Mouse (Mus musculus): ENCODE data around the gene Rps6ka5.

- TF ChIP-seq POLR2A (IDR thresholded peaks at IDR 0.05; ENCODE audit: insufficient read length, low read depth) (no peak), E2F4 (IDR thresholded peaks at IDR 0.05; ENCODE audit: insufficient read depth) (no peak), MAX (IDR thresholded peaks at IDR 0.05; ENCODE audit: low read depth) (no peak), MYOG (IDR thresholded peaks at IDR 0.05; ENCODE audit: control insufficient read depth in 1 of 3, insufficient read depth in 1 of 3, insufficient read length in 2 of 3, low read depth in 2 of 3) (no peak), TCF3 (IDR thresholded peaks at IDR 0.05; ENCODE audit: insufficient read length, low read depth) (no peak), POLR2AphosphoS2 (IDR thresholded peaks at IDR 0.05; ENCODE audit: insufficient read length, low read depth) (no peak), TCF12 (IDR thresholded peaks at IDR 0.05; ENCODE audit: insufficient read depth, poor library complexity, severe bottlenecking) (no peak), USF1 (IDR thresholded peaks at IDR 0.05; ENCODE audit: low read depth) (no peak)
These were observed 36.1 kb upstream of the Rps6ka5 start for GRCm38 (mm10) chr12:100762663-100763425.
